Mouse (Mus musculus): ENCODE measurements around the gene Zfp827.

The Zfp827 gene

GRCm38 (mm10) chr8:79226046-79226445 is 197.8 kb downstream of the Zfp827 start:
- no peak for DNase-seq

DNA sequence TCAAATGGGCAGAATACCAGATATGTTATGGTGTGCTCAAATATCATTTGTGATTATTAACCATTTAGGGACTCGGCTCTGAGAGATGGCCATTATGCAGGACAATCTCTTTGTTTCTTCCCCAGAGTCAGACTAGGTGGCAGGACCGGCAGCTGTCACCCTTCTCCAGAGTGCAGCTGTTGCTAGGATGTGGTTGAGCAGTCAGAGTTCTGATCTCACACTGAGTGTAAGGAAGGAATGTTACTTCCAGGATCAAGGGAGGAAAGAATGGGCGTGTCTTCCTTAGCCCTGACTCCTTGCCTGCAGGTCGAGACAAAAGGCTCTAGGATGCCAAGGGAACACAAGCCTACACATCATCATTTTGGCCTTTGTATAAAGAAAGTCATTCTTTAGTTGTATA is 199.0 kb downstream of the Zfp827 start:
- DNase-seq: no peak

DNA sequence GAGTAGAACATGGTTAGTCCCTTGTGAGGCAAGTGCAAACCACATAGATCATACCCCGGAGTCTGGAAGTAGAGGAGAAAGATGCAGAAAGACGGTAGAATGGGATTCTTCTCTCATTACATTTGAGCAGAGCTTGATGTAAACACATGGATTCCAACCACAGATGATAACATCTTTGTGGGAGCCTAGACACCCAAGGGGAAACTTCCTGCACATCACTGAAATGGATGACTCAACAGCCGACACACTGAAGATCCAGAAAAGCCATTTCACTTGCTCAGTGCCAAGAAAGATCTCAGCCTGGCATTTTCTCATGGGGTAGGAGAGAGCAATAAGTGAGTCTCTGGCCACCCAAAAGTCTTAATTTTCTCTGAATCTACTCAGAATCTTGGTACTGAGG is 199.7 kb downstream of the Zfp827 start:
- no peak for DNase-seq

- DNase-seq: no peak
Measured at GRCm38 (mm10) chr8:79229266-79229888, 201.1 kb downstream of the Zfp827 start.

DNA sequence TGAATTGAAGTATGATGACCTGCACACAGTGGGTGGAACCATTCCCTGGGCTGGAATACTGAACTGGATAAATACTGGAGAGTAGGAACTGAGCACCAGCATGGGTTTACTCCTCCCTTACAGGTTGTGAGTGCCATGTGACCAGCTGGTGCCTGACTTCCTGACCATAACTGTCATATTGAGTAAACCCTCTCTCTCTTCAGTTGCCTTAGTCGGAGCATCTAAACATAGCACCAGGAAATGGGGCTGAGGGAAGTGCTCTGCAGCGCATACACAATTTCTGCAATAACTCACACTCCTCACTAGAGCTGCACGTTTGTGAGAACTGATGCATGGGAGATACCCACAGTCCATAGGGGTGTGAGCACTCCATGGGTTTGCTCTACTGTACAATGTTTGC is 211.1 kb downstream of the Zfp827 start:
- no peak for DNase-seq

DNA sequence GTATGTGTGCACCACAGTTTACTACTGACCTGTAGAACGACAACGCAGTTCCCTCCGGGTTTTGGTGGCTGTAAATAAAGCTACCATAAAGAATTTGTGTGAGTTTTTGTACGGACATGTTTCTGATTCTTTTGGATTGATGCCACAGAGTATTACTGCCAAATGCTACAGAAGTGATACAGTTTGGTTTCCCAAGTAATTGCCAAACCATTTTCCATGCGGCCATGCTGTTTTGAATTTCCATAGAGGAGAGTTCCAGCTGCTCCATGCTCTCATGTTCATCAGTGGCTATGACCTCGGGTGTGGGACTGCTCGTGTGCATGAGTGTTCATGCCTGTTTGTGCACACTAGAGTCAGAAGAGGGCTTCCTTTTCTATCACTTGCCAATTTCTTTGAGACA is 211.8 kb downstream of the Zfp827 start:
- no peak for DNase-seq

Data from lung, postnatal 36 days (tissue).